8 mouse cellular contexts compared by ENCODE assay signal in genomic region chr5:25848058-25848457, GRCm38 (mm10).
A peak's percentile ranks its signal among the peaks of the same experiment; 100 is the strongest.
DNase-seq lines count a peak whose midpoint lies in the region; ATAC-seq and TF ChIP-seq lines count a peak whose summit lies in the region.
"Had no signal": no experiment of that assay in that cellular context is flagged by ENCODE, and none has a peak within 500 bp of the region (broad histone marks: within the 10 kb centered on the region; RNA-seq: fewer than 3 reads in every experiment).

No protein-coding gene starts in this region.

- no peaks in the 10 kb centered on the region for H3K27me3 ChIP-seq in liver, adult 2 months (ENCODE audit: control insufficient read depth, insufficient read depth, low read length)
- no peaks in the 10 kb centered on the region for H3K27me3 ChIP-seq in liver, embryonic 12.5 days (replicated peaks)
- no peaks in the 10 kb centered on the region for H3K27me3 ChIP-seq in midbrain, embryonic 14.5 days (ENCODE audit: control insufficient read depth, insufficient read depth, low read length)
- H3K27me3 ChIP-seq in testis, adult 2 months (ENCODE audit: control insufficient read depth, insufficient read depth, low read length): no peaks in the 10 kb centered on the region

- no peak for ATAC-seq in liver, embryonic 12.5 days
- ATAC-seq in midbrain, embryonic 14.5 days (ENCODE audit: low FRiP score, low TSS enrichment): 0 out of 2 replicates have a peak, but pooled peaks have one; percentile 43

- H3K36me3 ChIP-seq in liver, adult 2 months (ENCODE audit: control insufficient read depth, insufficient read depth, low read length): no peaks in the 10 kb centered on the region
- no peaks in the 10 kb centered on the region for H3K36me3 ChIP-seq in liver, embryonic 12.5 days
- H3K36me3 ChIP-seq in midbrain, embryonic 14.5 days (ENCODE audit: control insufficient read depth, insufficient read depth, low read length): no peaks in the 10 kb centered on the region
- no peaks in the 10 kb centered on the region for H3K36me3 ChIP-seq in testis, adult 2 months (ENCODE audit: control insufficient read depth, insufficient read depth, low read length)

- no peak overlapping the region for H3K9ac ChIP-seq in liver, adult 2 months (ENCODE audit: low read depth, low read length)
- H3K9ac ChIP-seq in liver, embryonic 12.5 days: no peak overlapping the region
- no peak overlapping the region for H3K9ac ChIP-seq in midbrain, embryonic 14.5 days (replicated peaks; ENCODE audit: low read length)

- H3K9me3 ChIP-seq in liver, embryonic 12.5 days (replicated peaks): no peaks in the 10 kb centered on the region
- H3K9me3 ChIP-seq in midbrain, embryonic 14.5 days (ENCODE audit: control insufficient read depth, low read length): no peaks in the 10 kb centered on the region

- no peaks in the 10 kb centered on the region for H3K4me1 ChIP-seq in liver, adult 2 months (ENCODE audit: control insufficient read depth, insufficient read depth, low read length)
- H3K4me1 ChIP-seq in liver, embryonic 12.5 days: no peaks in the 10 kb centered on the region
- H3K4me1 ChIP-seq in midbrain, embryonic 14.5 days (ENCODE audit: control insufficient read depth, insufficient read depth, low read length): no peaks in the 10 kb centered on the region
- H3K4me1 ChIP-seq in testis, adult 2 months (ENCODE audit: control insufficient read depth, insufficient read depth, low read length): no peaks in the 10 kb centered on the region

- no peak overlapping the region for H3K4me2 ChIP-seq in liver, embryonic 12.5 days
- no peak overlapping the region for H3K4me2 ChIP-seq in midbrain, embryonic 14.5 days (ENCODE audit: low read length)

- no peak overlapping the region for H3K27ac ChIP-seq in liver, adult 2 months (replicated peaks; ENCODE audit: insufficient read depth, low read depth, low read length)
- no peak overlapping the region for H3K27ac ChIP-seq in liver, embryonic 12.5 days
- H3K27ac ChIP-seq in midbrain, embryonic 14.5 days (replicated peaks; ENCODE audit: low read depth, low read length): no peak overlapping the region
- H3K27ac ChIP-seq in testis, adult 2 months (ENCODE audit: control insufficient read depth, insufficient read depth, low read depth, low read length): no peak overlapping the region

- WGBS in liver, adult 2 months: 41% methylated on average over 9 of the region's 9 CpGs
- 42% methylated on average over 9 of the region's 9 CpGs for WGBS in liver, embryonic 12.5 days (ENCODE audit: insufficient replicate concordance)
- 49% methylated on average over 9 of the region's 9 CpGs for WGBS in midbrain, embryonic 14.5 days

- peak; percentile 15 for DNase-seq in liver, adult 2 months (ENCODE audit: extremely low read depth, low read depth, low spot score)
- DNase-seq in adrenal gland, postnatal 25 days: peak; percentile 74
- peak; percentile 26 for DNase-seq in embryo, embryonic 11.5 days (ENCODE audit: low read depth, low spot score)
- peak; percentile 38 to 41 for DNase-seq in kidney, postnatal 25 days
- DNase-seq in midbrain, embryonic 14.5 days: peak; percentile 79

- no peak for TF ChIP-seq POLR2A in liver, adult 2 months (IDR thresholded peaks at IDR 0.05; ENCODE audit: extremely low read depth, insufficient read depth, low read length)
- no peak for TF ChIP-seq POLR2A in testis, adult 2 months (IDR thresholded peaks at IDR 0.05; ENCODE audit: control insufficient read depth, low read depth, low read length)

- no peak overlapping the region for H3K4me3 ChIP-seq in liver, adult 2 months (ENCODE audit: insufficient read depth, low read depth, low read length)
- H3K4me3 ChIP-seq in liver, embryonic 12.5 days: no peak overlapping the region
- no peak overlapping the region for H3K4me3 ChIP-seq in midbrain, embryonic 14.5 days (replicated peaks; ENCODE audit: low read depth, low read length)
- no peak overlapping the region for H3K4me3 ChIP-seq in testis, adult 2 months (ENCODE audit: control insufficient read depth, low read depth, low read length)
- H3K4me3 ChIP-seq: erythroblast, embryonic 14.5 days had no signal

- TF ChIP-seq CTCF in liver, adult 2 months (IDR thresholded peaks at IDR 0.05; ENCODE audit: low read depth, low read length): peak; percentile 67
- peak; percentile 75; the same call in 1 of the 2 replicates for TF ChIP-seq CTCF in testis, adult 2 months (IDR thresholded peaks at IDR 0.05; ENCODE audit: control insufficient read depth, insufficient read depth, insufficient replicate concordance, low read depth, low read length)

- H3K79me2 ChIP-seq in liver, adult 2 months (ENCODE audit: control insufficient read depth, insufficient read depth, low read length): no peaks in the 10 kb centered on the region

Comparison
In these comparisons a context has a peak if more than half of its experiments do, and no peak if none do; other contexts are left out.
1. DNase-seq: peak in every context shown above with its lines; median percentile 79 in midbrain, embryonic 14.5 days; 74 in adrenal gland, postnatal 25 days; 40 in kidney, postnatal 25 days; 26 in embryo, embryonic 11.5 days; 15 in liver, adult 2 months.